Mouse (Mus musculus) heart, postnatal 36 days (tissue): ENCODE results near the gene Spag17. TPM values are rescaled to one million over a fixed set of nuclear protein-coding genes. Genes with fewer than 3 reads are reported as not detected.

Experiments used
- DNase-seq, 2 experiments: peaks; one replicate each; pipeline ENCODE4 v3.0.0; 2021 to 2022
- intact Hi-C: fragments of 180-260 bp; cut with DNase I; formaldehyde crosslinking; loops from one replicate; pipeline ENCODE4 v1.15.1; 2025
- total RNA-seq, 2 experiments: library from RNA; stranded (reverse); gene quantifications; 2 replicates each; pipeline ENCODE4 v1.2.3; 2021

Gene Spag17
- total RNA-seq, 2 experiments from 2014 or later: not detected

GRCm38 (mm10) chr3:99959805-99960485, 74.7 kb downstream of the Spag17 start:
- no peak for DNase-seq
- intact Hi-C loops: no loop called here

GRCm38 (mm10) chr3:99964345-99964744, 79.1 kb downstream of the Spag17 start:
- intact Hi-C loops: no loop called here
- DNase-seq: no peak

GRCm38 (mm10) chr3:99965863-99966262, 80.7 kb downstream of the Spag17 start:
- no peak for DNase-seq
- intact Hi-C loops: no loop called here

- intact Hi-C loops: no loop called here
Observed at GRCm38 (mm10) chr3:99966285-99966684, 81.1 kb downstream of the Spag17 start.

GRCm38 (mm10) chr3:99970766-99971165, 85.6 kb downstream of the Spag17 start:
- no peak for DNase-seq
- intact Hi-C loops: no loop called here

More at GRCm38 (mm10) chr3:99966285-99966684, 81.1 kb downstream of the Spag17 start:
- no peak for DNase-seq

GRCm38 (mm10) chr3:99981046-99981445, 95.8 kb downstream of the Spag17 start:
- no peak for DNase-seq
- intact Hi-C loops: no loop called here

- no peak for DNase-seq
- intact Hi-C loops: no loop called here
Observed at GRCm38 (mm10) chr3:100004676-100005075, 119.5 kb downstream of the Spag17 start.

- intact Hi-C loops: no loop called here
- DNase-seq: no peak
Observed at GRCm38 (mm10) chr3:100009807-100010206, 124.6 kb downstream of the Spag17 start.

- intact Hi-C loops: no loop called here
- DNase-seq: no peak
Observed at GRCm38 (mm10) chr3:100014110-100014509, 128.9 kb downstream of the Spag17 start.

- intact Hi-C loops: no loop called here
- no peak for DNase-seq
Observed at GRCm38 (mm10) chr3:100031291-100031690, 146.1 kb downstream of the Spag17 start.

- intact Hi-C loops: no loop called here
- DNase-seq: no peak
Observed at GRCm38 (mm10) chr3:100032969-100033368, 147.8 kb downstream of the Spag17 start.

- DNase-seq: no peak
- intact Hi-C loops: no loop called here
Observed at GRCm38 (mm10) chr3:100034366-100034956, 149.3 kb downstream of the Spag17 start.

GRCm38 (mm10) chr3:100035097-100035496, 149.9 kb downstream of the Spag17 start:
- DNase-seq: no peak
- intact Hi-C loops: no loop called here

GRCm38 (mm10) chr3:100036846-100037245, 151.6 kb downstream of the Spag17 start:
- no peak for DNase-seq
- intact Hi-C loops: no loop called here

GRCm38 (mm10) chr3:100074406-100074805, 189.2 kb downstream of the Spag17 start:
- intact Hi-C loops: no loop called here
- no peak for DNase-seq

- intact Hi-C loops: no loop called here
- no peak for DNase-seq
Observed at GRCm38 (mm10) chr3:100102386-100103092, 217.3 kb downstream of the Spag17 start.

GRCm38 (mm10) chr3:100106736-100107135, 221.5 kb downstream of the Spag17 start:
- no peak for DNase-seq
- intact Hi-C loops: no loop called here

GRCm38 (mm10) chr3:100118681-100119080, 233.5 kb downstream of the Spag17 start:
- intact Hi-C loops: no loop called here

GRCm38 (mm10) chr3:100121961-100122360, 236.8 kb downstream of the Spag17 start:
- DNase-seq: no peak
- intact Hi-C loops: no loop called here

More at GRCm38 (mm10) chr3:100118681-100119080, 233.5 kb downstream of the Spag17 start:
- no peak for DNase-seq

- no peak for DNase-seq
- intact Hi-C loops: no loop called here
Observed at GRCm38 (mm10) chr3:100122445-100122844, 237.2 kb downstream of the Spag17 start.

- intact Hi-C loops: loop anchor here (10.0 kb wide), 1 partner anchor 524 kb away; the partner anchor contains the start of gene Man1a2
Observed at GRCm38 (mm10) chr3:100160682-100161445, 275.7 kb downstream of the Spag17 start.

More at GRCm38 (mm10) chr3:100160682-100161445, 275.7 kb downstream of the Spag17 start:
- no peak for DNase-seq
